Mouse (Mus musculus) liver, postnatal 0 days (tissue): Measurements from ENCODE around the gene Scn1b.

Experiments used
- CTCF ChIP-seq: sonication (generic); IDR thresholded peaks from 2 replicates; pipeline ENCODE4 v1.5.1; 2016; ENCODE audit warnings: antibody characterized with exemption, low read depth
- EP300 ChIP-seq: IDR thresholded peaks from 2 replicates; pipeline ENCODE4 v1.6.1; 2016; ENCODE audit warnings: antibody characterized with exemption, low read depth, mild to moderate bottlenecking

DNA sequence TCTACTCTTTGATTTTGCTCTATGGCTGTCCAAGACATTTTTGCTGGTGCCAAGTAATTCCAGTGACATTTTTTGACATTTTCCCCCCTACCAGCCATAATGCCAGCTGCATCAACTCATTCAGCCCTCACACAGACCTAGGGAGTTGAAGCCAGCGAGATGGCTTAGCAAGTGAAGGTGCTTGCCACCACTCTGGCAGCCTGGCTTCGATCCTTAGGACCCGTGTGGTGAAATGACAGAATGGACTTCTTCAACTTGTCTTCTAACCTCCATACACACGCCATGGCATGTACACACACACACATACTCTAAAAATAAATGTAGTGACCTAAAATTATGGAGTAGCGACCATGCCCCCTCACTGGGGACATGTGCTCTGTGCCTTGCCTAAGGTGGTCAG, 2.4 kb downstream of the Scn1b start:
- TF ChIP-seq CTCF, result no peak
- TF ChIP-seq EP300, result no peak
